Comparison of ENCODE assay signal across 8 mouse cellular contexts in genomic region chr3:90291982-90292344, GRCm38 (mm10). TPM values are rescaled to one million over a fixed set of nuclear protein-coding genes. Genes with fewer than 3 reads are reported as not detected.
DNase-seq lines count a peak whose midpoint lies in the region; ATAC-seq and TF ChIP-seq lines count a peak whose summit lies in the region.

No protein-coding gene starts in this region.

- H3K4me1 ChIP-seq in cerebellum, adult 2 months (ENCODE audit: control insufficient read depth, insufficient read depth, low read length) = no peaks in the 10 kb centered on the region; the same call in 1 of the 2 replicates
- H3K4me1 ChIP-seq in megakaryocyte, embryonic 14.5 days = peaks cover 41% of the 10 kb centered on the region
- H3K4me1 ChIP-seq in limb, embryonic 15.5 days = peaks cover 17% of the 10 kb centered on the region; the same call in 1 of the 2 replicates
- peaks cover 11% of the 10 kb centered on the region for H3K4me1 ChIP-seq in stomach, embryonic 16.5 days (ENCODE audit: control insufficient read depth, insufficient read depth, low read length)

- DNase-seq in cerebellum, adult 2 months = no peak
- DNase-seq in cerebellum, postnatal 14 days = no peak
- DNase-seq in left cerebral cortex, postnatal 14 days (ENCODE audit: low spot score in 2 of 2) = no peak
- no peak for DNase-seq in layer of hippocampus, postnatal 36 days

- peak overlapping the region; percentile 54 for H3K4me2 ChIP-seq in limb, embryonic 15.5 days
- peak overlapping the region; percentile 76 for H3K4me2 ChIP-seq in stomach, embryonic 16.5 days (ENCODE audit: low read depth, low read length)

- peak overlapping the region; percentile 80 for H3K4me3 ChIP-seq in cerebellum, adult 2 months (replicated peaks; ENCODE audit: insufficient read depth, low read depth, low read length)
- peak overlapping the region; percentile 95 for H3K4me3 ChIP-seq in megakaryocyte, embryonic 14.5 days (replicated peaks)
- H3K4me3 ChIP-seq in limb, embryonic 15.5 days = peak overlapping the region; percentile 76
- peak overlapping the region; percentile 89 for H3K4me3 ChIP-seq in stomach, embryonic 16.5 days (replicated peaks; ENCODE audit: low read length)

- no peak for TF ChIP-seq CTCF in cerebellum, adult 2 months (IDR thresholded peaks at IDR 0.05; ENCODE audit: borderline replicate concordance, insufficient read depth, low read depth, low read length)

- no peak overlapping the region for H3K9ac ChIP-seq in limb, embryonic 15.5 days
- peak overlapping the region; percentile 90 for H3K9ac ChIP-seq in stomach, embryonic 16.5 days (ENCODE audit: low read length)

- H3K9me3 ChIP-seq in megakaryocyte, embryonic 14.5 days = no peaks in the 10 kb centered on the region
- no peaks in the 10 kb centered on the region for H3K9me3 ChIP-seq in limb, embryonic 15.5 days
- H3K9me3 ChIP-seq in stomach, embryonic 16.5 days (replicated peaks; ENCODE audit: control insufficient read depth, low read length) = no peaks in the 10 kb centered on the region

- H3K36me3 ChIP-seq in megakaryocyte, embryonic 14.5 days (replicated peaks; ENCODE audit: low read length) = peaks cover 6% of the 10 kb centered on the region
- no peaks in the 10 kb centered on the region; the same call in 1 of the 2 replicates for H3K36me3 ChIP-seq in limb, embryonic 15.5 days
- no peaks in the 10 kb centered on the region for H3K36me3 ChIP-seq in stomach, embryonic 16.5 days (ENCODE audit: control insufficient read depth, insufficient read depth, low read length)

- 37% methylated on average over 2 of the region's 2 CpGs for WGBS in cerebellum, adult 2 months
- whole genome bisulfite sequencing in limb, embryonic 15.5 days = 33% methylated on average over 2 of the region's 2 CpGs
- WGBS in stomach, embryonic 16.5 days = 24% methylated on average over 2 of the region's 2 CpGs

- intact Hi-C loops in left cerebral cortex, postnatal 14 days (cut with DNase I) = loop anchor here (5.0 kb wide), 1 partner anchor 80 kb away; no protein-coding TSS in a partner anchor

- TF ChIP-seq POLR2A in cerebellum, adult 2 months (IDR thresholded peaks at IDR 0.05; ENCODE audit: borderline replicate concordance, insufficient read depth, low read length) = no peak

- no peak overlapping the region for H3K27ac ChIP-seq in cerebellum, adult 2 months (ENCODE audit: insufficient read depth, low read length)
- peak overlapping the region; percentile 94 for H3K27ac ChIP-seq in limb, embryonic 15.5 days
- peak overlapping the region; percentile 98 for H3K27ac ChIP-seq in stomach, embryonic 16.5 days (ENCODE audit: low read length)

- H3K27me3 ChIP-seq in cerebellum, adult 2 months (ENCODE audit: control insufficient read depth, insufficient read depth, low read length) = no peaks in the 10 kb centered on the region
- no peaks in the 10 kb centered on the region for H3K27me3 ChIP-seq in megakaryocyte, embryonic 14.5 days (replicated peaks)
- no peaks in the 10 kb centered on the region for H3K27me3 ChIP-seq in limb, embryonic 15.5 days
- no peaks in the 10 kb centered on the region for H3K27me3 ChIP-seq in stomach, embryonic 16.5 days (ENCODE audit: control insufficient read depth, insufficient read depth, low read length)

- ATAC-seq in megakaryocyte, adult 5-6 weeks (ENCODE audit: poor library complexity, severe bottlenecking) = no peak
- no peak for ATAC-seq in limb, embryonic 15.5 days (ENCODE audit: insufficient number of reproducible peaks, low FRiP score, low TSS enrichment, low read depth)
- no peak for ATAC-seq in stomach, embryonic 16.5 days (ENCODE audit: insufficient read depth, low FRiP score)

RNA-seq across cellular contexts. Expression of gene Gatad2b, which starts 1.0 kb away (rescaled TPM):
- polyA plus RNA-seq in cerebellum, adult 2 months (2012; rRNA removed) = 33.3 and 40.7 TPM in 2 replicates
- polyA plus RNA-seq in megakaryocyte, embryonic 14.5 days (2012; ENCODE audit: insufficient read depth, low replicate concordance) = 2.8 and 3.2 TPM in 2 replicates
- 91.6 and 110 TPM in 2 replicates for total RNA-seq in megakaryocyte, adult 5-6 weeks (2015)
- total RNA-seq in megakaryocyte, adult 5-6 weeks (2017) = 25.3 and 33.5 TPM in 2 replicates
- polyA plus RNA-seq in limb, embryonic 15.5 days (2015; fragmentation: Nextera tagmentation; extraction: Ambion mirVana) = 13.3 and 14.2 TPM in 2 replicates
- polyA plus RNA-seq in stomach, embryonic 16.5 days (2015; fragmentation: Nextera tagmentation; extraction: Ambion mirVana) = 8.1 and 8.2 TPM in 2 replicates
- 10 to 100 TPM; 89.0 to 96.0 TPM for total RNA-seq in left cerebral cortex, postnatal 14 days (2021)
- 100 to 1,000 TPM in 1 of 2 experiments, 10 to 100 TPM in 1; 95.2 to 109 TPM for total RNA-seq in layer of hippocampus, postnatal 36 days (2021)

RNA-seq across cellular contexts. Expression of gene Dennd4b, which starts 27.0 kb away (rescaled TPM):
- 65.4 and 77.0 TPM in 2 replicates for polyA plus RNA-seq in cerebellum, adult 2 months (2012; rRNA removed)
- 41.0 and 105 TPM in 2 replicates for polyA plus RNA-seq in megakaryocyte, embryonic 14.5 days (2012; ENCODE audit: insufficient read depth, low replicate concordance)
- 30.8 and 38.1 TPM in 2 replicates for total RNA-seq in megakaryocyte, adult 5-6 weeks (2015)
- total RNA-seq in megakaryocyte, adult 5-6 weeks (2017) = 20.0 and 21.2 TPM in 2 replicates
- polyA plus RNA-seq in limb, embryonic 15.5 days (2015; fragmentation: Nextera tagmentation; extraction: Ambion mirVana) = 3.9 and 4.7 TPM in 2 replicates
- polyA plus RNA-seq in stomach, embryonic 16.5 days (2015; fragmentation: Nextera tagmentation; extraction: Ambion mirVana) = 3.8 and 4.3 TPM in 2 replicates
- total RNA-seq in left cerebral cortex, postnatal 14 days (2021) = 10 to 100 TPM; 28.2 to 29.4 TPM
- total RNA-seq in layer of hippocampus, postnatal 36 days (2021) = 10 to 100 TPM; 30.5 to 31.8 TPM

RNA-seq across cellular contexts. Expression of gene Crtc2, which starts 38.0 kb away (rescaled TPM):
- polyA plus RNA-seq in cerebellum, adult 2 months (2012; rRNA removed) = 78.2 and 91.2 TPM in 2 replicates
- polyA plus RNA-seq in megakaryocyte, embryonic 14.5 days (2012; ENCODE audit: insufficient read depth, low replicate concordance) = 53.7 and 79.0 TPM in 2 replicates
- 48.1 and 49.5 TPM in 2 replicates for total RNA-seq in megakaryocyte, adult 5-6 weeks (2015)
- 11.3 and 19.4 TPM in 2 replicates for total RNA-seq in megakaryocyte, adult 5-6 weeks (2017)
- 20.1 and 20.8 TPM in 2 replicates for polyA plus RNA-seq in limb, embryonic 15.5 days (2015; fragmentation: Nextera tagmentation; extraction: Ambion mirVana)
- 18.2 and 21.1 TPM in 2 replicates for polyA plus RNA-seq in stomach, embryonic 16.5 days (2015; fragmentation: Nextera tagmentation; extraction: Ambion mirVana)
- 10 to 100 TPM; 30.5 to 31.6 TPM for total RNA-seq in left cerebral cortex, postnatal 14 days (2021)
- 10 to 100 TPM; 34.5 to 41.3 TPM for total RNA-seq in layer of hippocampus, postnatal 36 days (2021)

RNA-seq across cellular contexts. Expression of gene Slc39a1, which starts 44.0 kb away (rescaled TPM):
- 35.8 and 38.7 TPM in 2 replicates for polyA plus RNA-seq in cerebellum, adult 2 months (2012; rRNA removed)
- 14.4 and 22.8 TPM in 2 replicates for polyA plus RNA-seq in megakaryocyte, embryonic 14.5 days (2012; ENCODE audit: insufficient read depth, low replicate concordance)
- total RNA-seq in megakaryocyte, adult 5-6 weeks (2015) = 20.9 and 23.7 TPM in 2 replicates
- 38.3 and 44.1 TPM in 2 replicates for total RNA-seq in megakaryocyte, adult 5-6 weeks (2017)
- 119 and 122 TPM in 2 replicates for polyA plus RNA-seq in limb, embryonic 15.5 days (2015; fragmentation: Nextera tagmentation; extraction: Ambion mirVana)
- 101 and 122 TPM in 2 replicates for polyA plus RNA-seq in stomach, embryonic 16.5 days (2015; fragmentation: Nextera tagmentation; extraction: Ambion mirVana)
- total RNA-seq in left cerebral cortex, postnatal 14 days (2021) = 10 to 100 TPM; 50.5 to 51.9 TPM
- 10 to 100 TPM; 44.9 to 47.2 TPM for total RNA-seq in layer of hippocampus, postnatal 36 days (2021)

RNA-seq across cellular contexts. Expression of gene Creb3l4, which starts 48.7 kb away (rescaled TPM):
- polyA plus RNA-seq in cerebellum, adult 2 months (2012; rRNA removed) = 0.23 and 0.51 TPM in 2 replicates
- polyA plus RNA-seq in megakaryocyte, embryonic 14.5 days (2012; ENCODE audit: insufficient read depth, low replicate concordance) = 0.07 TPM in 1 of 2 replicates, not detected in the other
- 0.67 TPM in 1 of 2 replicates, not detected in the other for total RNA-seq in megakaryocyte, adult 5-6 weeks (2015)
- total RNA-seq in megakaryocyte, adult 5-6 weeks (2017) = 0.37 TPM in 1 of 2 replicates, not detected in the other
- polyA plus RNA-seq in limb, embryonic 15.5 days (2015; fragmentation: Nextera tagmentation; extraction: Ambion mirVana) = 5.8 and 6.5 TPM in 2 replicates
- 28.9 and 34.4 TPM in 2 replicates for polyA plus RNA-seq in stomach, embryonic 16.5 days (2015; fragmentation: Nextera tagmentation; extraction: Ambion mirVana)
- under 1 TPM in 1 of 2 experiments, not detected in 1; 0.23 TPM for total RNA-seq in left cerebral cortex, postnatal 14 days (2021)
- under 1 TPM in 1 of 2 experiments, not detected in 1; 0.40 TPM for total RNA-seq in layer of hippocampus, postnatal 36 days (2021)
